Mouse (Mus musculus): ENCODE data around the gene Sgca. TPM values are rescaled to one million over a fixed set of nuclear protein-coding genes. Genes with fewer than 3 reads are reported as not detected.
A peak's percentile ranks its signal among the peaks of the same experiment; 100 is the strongest.

Sgca gene
- polyA plus RNA-seq, 1 experiment from 2014 or later = 0.55 TPM

DNA sequence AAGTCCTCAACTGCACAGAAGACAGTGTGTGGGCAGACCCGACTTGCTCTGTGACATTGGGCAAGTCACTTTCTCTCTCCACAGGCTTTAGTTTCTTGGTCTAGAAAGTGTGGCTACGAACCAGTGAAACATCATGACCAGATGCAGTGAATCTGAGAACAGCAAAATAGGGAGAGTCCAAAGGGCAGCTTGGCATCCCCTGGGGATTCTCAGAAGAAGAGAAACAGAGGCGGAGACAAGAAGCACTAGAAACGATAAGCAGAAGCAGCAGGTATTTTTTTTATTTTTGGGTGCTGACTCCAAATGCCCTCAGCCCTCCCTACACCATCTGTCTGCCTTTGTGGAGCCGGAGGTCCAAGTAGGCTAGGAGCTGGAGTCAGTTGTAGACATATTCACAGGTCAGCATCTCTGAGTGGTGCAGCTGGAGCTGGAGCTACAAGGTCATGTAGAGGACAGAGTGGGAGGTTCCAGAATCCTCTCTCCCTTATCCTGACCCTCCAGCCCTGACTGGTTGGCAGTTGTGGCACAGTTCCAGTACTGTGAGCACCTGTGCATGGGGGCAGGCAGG lies 13.5 kb downstream of the Sgca start:
- Histone ChIP-seq H3K4me2 (replicated peaks; ENCODE audit: low read depth) (no peak overlapping the region), H3K9me3 (ENCODE audit: control insufficient read depth) (no peaks in the 10 kb centered on the region), H3K4me1 (replicated peaks; ENCODE audit: control insufficient read depth, insufficient read depth, low read length) (0 out of 2 replicates have a peak, but pooled peaks cover 3% of the 10 kb centered on the region), H3K36me3 (ENCODE audit: control insufficient read depth, insufficient read depth) (no peaks in the 10 kb centered on the region), H3K9ac (ENCODE audit: low read depth, low read length) (no peak overlapping the region), H3K27ac (ENCODE audit: low read depth, low read length) (no peak overlapping the region), H3K27me3 (replicated peaks; ENCODE audit: control insufficient read depth, insufficient read depth, low read length) (no peaks in the 10 kb centered on the region), H3K4me3 (ENCODE audit: low read depth, low read length) (no peak overlapping the region)
- no peak for ATAC-seq
- TF ChIP-seq CTCF (IDR thresholded peaks at IDR 0.05; ENCODE audit: low read depth) = no peak
- WGBS = 61% methylated on average over 5 of the region's 5 CpGs

- WGBS = 8% methylated on average over 8 of the region's 8 CpGs
Measured at GRCm38 (mm10) chr11:94958065-94958858, 17.9 kb downstream of the Sgca start.

DNA sequence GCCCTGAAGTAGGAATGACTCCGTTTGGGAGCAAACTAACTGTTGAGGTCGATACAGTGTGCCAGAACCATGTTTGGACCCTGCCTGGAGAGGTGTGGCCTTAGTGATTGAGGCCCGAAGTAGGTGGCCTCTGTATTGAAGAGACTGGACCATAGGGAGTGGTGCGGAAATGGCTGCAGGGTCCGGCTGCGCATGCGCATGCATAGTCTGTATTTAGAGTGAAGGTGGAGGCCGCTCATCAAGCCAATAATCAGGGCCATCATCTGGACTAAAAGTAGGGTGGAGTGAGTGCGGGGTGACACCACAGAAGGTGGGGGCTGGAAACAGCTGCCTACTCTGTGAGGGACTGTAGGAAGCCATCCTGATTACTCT lies 18.4 kb downstream of the Sgca start:
- ATAC-seq = peak; percentile 6; the same call in 1 of the 2 replicates
- H3K9me3 ChIP-seq (ENCODE audit: control insufficient read depth) = no peaks in the 10 kb centered on the region
- WGBS = 84% methylated on average over 9 of the region's 9 CpGs
- H3K4me2 ChIP-seq (replicated peaks; ENCODE audit: low read depth) = no peak overlapping the region
- no peaks in the 10 kb centered on the region for H3K36me3 ChIP-seq (ENCODE audit: control insufficient read depth, insufficient read depth)
- H3K4me1 ChIP-seq (replicated peaks; ENCODE audit: control insufficient read depth, insufficient read depth, low read length) = 0 out of 2 replicates have a peak, but pooled peaks cover 3% of the 10 kb centered on the region
- TF ChIP-seq CTCF (IDR thresholded peaks at IDR 0.05; ENCODE audit: low read depth) = no peak
- H3K4me3 ChIP-seq (ENCODE audit: low read depth, low read length) = no peak overlapping the region
- no peaks in the 10 kb centered on the region for H3K27me3 ChIP-seq (replicated peaks; ENCODE audit: control insufficient read depth, insufficient read depth, low read length)
- H3K9ac ChIP-seq (ENCODE audit: low read depth, low read length) = no peak overlapping the region
- H3K27ac ChIP-seq (ENCODE audit: low read depth, low read length) = 0 out of 2 replicates have a peak overlapping the region, but pooled peaks have one; percentile 5

More at GRCm38 (mm10) chr11:94958065-94958858, 17.9 kb downstream of the Sgca start:
- 0 out of 2 replicates have a peak, but pooled peaks cover 3% of the 10 kb centered on the region for H3K4me1 ChIP-seq (replicated peaks; ENCODE audit: control insufficient read depth, insufficient read depth, low read length)
- H3K9me3 ChIP-seq (ENCODE audit: control insufficient read depth) = no peaks in the 10 kb centered on the region
- no peak overlapping the region for H3K4me2 ChIP-seq (replicated peaks; ENCODE audit: low read depth)
- H3K36me3 ChIP-seq (ENCODE audit: control insufficient read depth, insufficient read depth) = no peaks in the 10 kb centered on the region
- no peaks in the 10 kb centered on the region for H3K27me3 ChIP-seq (replicated peaks; ENCODE audit: control insufficient read depth, insufficient read depth, low read length)
- no peak overlapping the region for H3K9ac ChIP-seq (ENCODE audit: low read depth, low read length)
- no peak overlapping the region for H3K4me3 ChIP-seq (ENCODE audit: low read depth, low read length)
- ATAC-seq = peak; percentile 69
- H3K27ac ChIP-seq (ENCODE audit: low read depth, low read length) = 0 out of 2 replicates have a peak overlapping the region, but pooled peaks have one; percentile 5
- TF ChIP-seq CTCF (IDR thresholded peaks at IDR 0.05; ENCODE audit: low read depth) = no peak

- Histone ChIP-seq H3K4me2 (replicated peaks; ENCODE audit: low read depth) (no peak overlapping the region), H3K36me3 (ENCODE audit: control insufficient read depth, insufficient read depth) (peaks cover 10% of the 10 kb centered on the region; the same call in 1 of the 2 replicates), H3K4me1 (replicated peaks; ENCODE audit: control insufficient read depth, insufficient read depth, low read length) (0 out of 2 replicates have a peak, but pooled peaks cover 3% of the 10 kb centered on the region), H3K9ac (ENCODE audit: low read depth, low read length) (no peak overlapping the region), H3K4me3 (ENCODE audit: low read depth, low read length) (no peak overlapping the region), H3K27ac (ENCODE audit: low read depth, low read length) (no peak overlapping the region), H3K27me3 (replicated peaks; ENCODE audit: control insufficient read depth, insufficient read depth, low read length) (0 out of 2 replicates have a peak, but pooled peaks cover 5% of the 10 kb centered on the region), H3K9me3 (ENCODE audit: control insufficient read depth) (no peaks in the 10 kb centered on the region)
- WGBS = 78% methylated on average over 9 of the region's 9 CpGs
- no peak for TF ChIP-seq CTCF (IDR thresholded peaks at IDR 0.05; ENCODE audit: low read depth)
- ATAC-seq = no peak
Measured at GRCm38 (mm10) chr11:94955103-94955502, 21.0 kb downstream of the Sgca start.

DNA sequence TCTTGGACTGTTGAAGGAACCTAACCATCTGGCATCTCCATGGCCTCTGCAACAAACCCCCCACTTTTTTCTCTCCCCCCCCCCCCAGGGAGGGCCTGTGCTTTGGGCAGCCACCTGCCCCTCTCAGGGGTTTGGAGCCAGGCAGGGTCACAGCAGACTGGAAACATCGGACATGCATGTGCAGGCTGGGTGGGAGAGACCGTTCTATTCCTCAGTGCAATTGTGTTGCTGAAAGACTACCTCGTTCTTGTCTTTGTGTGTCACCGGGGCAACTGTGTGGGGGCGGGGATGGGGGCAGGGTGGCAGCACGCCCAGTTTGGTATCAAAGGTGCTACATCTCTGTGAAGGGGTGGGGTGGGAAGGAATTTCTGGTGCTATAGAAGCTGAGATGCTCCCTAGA lies 24.0 kb downstream of the Sgca start:
- 23% methylated on average over 6 of the region's 6 CpGs for WGBS
- ATAC-seq = no peak
- Histone ChIP-seq H3K4me1 (replicated peaks; ENCODE audit: control insufficient read depth, insufficient read depth, low read length) (no peaks in the 10 kb centered on the region), H3K4me3 (ENCODE audit: low read depth, low read length) (no peak overlapping the region), H3K36me3 (ENCODE audit: control insufficient read depth, insufficient read depth) (peaks cover 29% of the 10 kb centered on the region; the same call in 1 of the 2 replicates), H3K27me3 (replicated peaks; ENCODE audit: control insufficient read depth, insufficient read depth, low read length) (0 out of 2 replicates have a peak, but pooled peaks cover 5% of the 10 kb centered on the region), H3K9me3 (ENCODE audit: control insufficient read depth) (no peaks in the 10 kb centered on the region), H3K9ac (ENCODE audit: low read depth, low read length) (no peak overlapping the region), H3K27ac (ENCODE audit: low read depth, low read length) (no peak overlapping the region), H3K4me2 (replicated peaks; ENCODE audit: low read depth) (no peak overlapping the region)
- TF ChIP-seq CTCF (IDR thresholded peaks at IDR 0.05; ENCODE audit: low read depth) = no peak

DNA sequence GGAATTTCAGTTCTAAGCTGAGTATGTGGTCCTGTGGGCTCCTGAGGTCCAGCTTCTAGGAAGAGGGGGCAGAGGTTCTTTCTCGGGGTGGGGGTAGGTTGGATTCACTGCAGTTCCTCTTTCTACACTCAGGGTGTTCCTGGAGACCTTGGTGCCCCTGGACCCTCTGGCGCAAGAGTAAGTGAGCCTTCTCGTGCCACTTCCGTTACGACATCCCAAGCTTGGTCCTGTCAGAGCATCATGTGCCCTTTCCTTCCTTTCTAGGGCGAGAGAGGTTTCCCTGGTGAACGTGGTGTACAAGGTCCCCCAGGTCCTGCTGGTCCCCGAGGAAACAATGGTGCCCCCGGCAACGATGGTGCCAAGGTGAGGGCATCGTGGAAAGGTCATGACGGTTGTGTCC lies 30.9 kb downstream of the Sgca start:
- 82% methylated on average over 12 of the region's 12 CpGs for WGBS
- H3K27ac ChIP-seq (ENCODE audit: low read depth, low read length) = no peak overlapping the region
- TF ChIP-seq CTCF (IDR thresholded peaks at IDR 0.05; ENCODE audit: low read depth) = no peak
- H3K27me3 ChIP-seq (replicated peaks; ENCODE audit: control insufficient read depth, insufficient read depth, low read length) = peaks cover 7% of the 10 kb centered on the region; the same call in 1 of the 2 replicates
- peaks cover 34% of the 10 kb centered on the region; the same call in 1 of the 2 replicates for H3K36me3 ChIP-seq (ENCODE audit: control insufficient read depth, insufficient read depth)
- H3K4me2 ChIP-seq (replicated peaks; ENCODE audit: low read depth) = no peak overlapping the region
- H3K9me3 ChIP-seq (ENCODE audit: control insufficient read depth) = no peaks in the 10 kb centered on the region
- no peak overlapping the region for H3K9ac ChIP-seq (ENCODE audit: low read depth, low read length)
- no peaks in the 10 kb centered on the region for H3K4me1 ChIP-seq (replicated peaks; ENCODE audit: control insufficient read depth, insufficient read depth, low read length)
- no peak for ATAC-seq
- no peak overlapping the region for H3K4me3 ChIP-seq (ENCODE audit: low read depth, low read length)

Measured in intestine, postnatal 0 days (tissue).